Mouse (Mus musculus) neutrophil, adult 65 days (primary cell): Measurements from ENCODE around the gene Ahcy. TPM values are rescaled to one million over a fixed set of nuclear protein-coding genes. Genes with fewer than 3 reads are reported as not detected.

Source experiments
- total RNA-seq: library from RNA; stranded (reverse); gene quantifications from 2 replicates; pipeline ENCODE4 v1.2.4, GENCODE M21; 2023

Ahcy gene
- 12.3 and 13.0 TPM in 2 replicates for total RNA-seq

GRCm38 (mm10) chr2:155073978-155074765 is at the start of gene Ahcy:
Gene Ahcy, minus strand, starts transcription at chr2:155074497.

GRCm38 (mm10) chr2:155018251-155018755 is 56.0 kb downstream of the Ahcy start, which contains the start of gene Gm14226:
Gene Gm14226, plus strand, starts transcription at chr2:155018266.

Other genes with a start within 250 kb of the Ahcy start
- 43.9 and 45.8 TPM in 2 replicates for gene Eif2s2, start 181.6 kb downstream of the Ahcy start, total RNA-seq
- 0.16 TPM in 1 of 2 replicates, not detected in the other for gene Gm14226, start 56.2 kb downstream of the Ahcy start, total RNA-seq
- 79.9 TPM in 2 replicates for gene Itch, start 59.0 kb upstream of the Ahcy start, total RNA-seq
- gene Dynlrb1, start 162.0 kb upstream of the Ahcy start, total RNA-seq, result 66.0 and 82.4 TPM in 2 replicates
- gene Map1lc3a, start 201.8 kb upstream of the Ahcy start, total RNA-seq, result 33.6 and 47.4 TPM in 2 replicates